Mouse (Mus musculus) spleen, postnatal 4 days (tissue): ENCODE data around the gene Cd24a.

Experiments used
- DNase-seq, 2 experiments: peaks; one replicate each; pipeline ENCODE4 v3.0.0; 2022; ENCODE audit warnings: low spot score in 2 of 2

Gene Cd24a

DNA sequence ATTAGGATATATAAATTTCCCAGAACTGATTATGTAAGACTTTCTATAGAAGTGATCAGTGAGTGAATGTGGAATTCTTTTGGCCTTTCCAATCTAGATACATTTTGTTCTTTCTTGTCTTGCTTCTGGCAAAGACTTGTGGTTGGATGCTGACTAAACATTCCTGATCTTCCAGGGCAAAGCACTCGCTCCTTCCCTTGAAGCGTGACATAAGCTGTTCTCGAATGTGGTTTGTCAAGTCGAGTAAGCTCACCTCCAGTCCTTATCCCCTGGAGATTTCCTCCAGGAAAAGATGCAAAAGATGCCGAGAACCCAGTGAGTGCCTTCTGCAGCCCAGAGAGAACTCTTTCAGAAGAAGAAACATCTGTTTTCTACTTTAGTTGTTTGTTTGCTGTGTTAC lies 51.1 kb downstream of the Cd24a start:
- DNase-seq: no peak

DNA sequence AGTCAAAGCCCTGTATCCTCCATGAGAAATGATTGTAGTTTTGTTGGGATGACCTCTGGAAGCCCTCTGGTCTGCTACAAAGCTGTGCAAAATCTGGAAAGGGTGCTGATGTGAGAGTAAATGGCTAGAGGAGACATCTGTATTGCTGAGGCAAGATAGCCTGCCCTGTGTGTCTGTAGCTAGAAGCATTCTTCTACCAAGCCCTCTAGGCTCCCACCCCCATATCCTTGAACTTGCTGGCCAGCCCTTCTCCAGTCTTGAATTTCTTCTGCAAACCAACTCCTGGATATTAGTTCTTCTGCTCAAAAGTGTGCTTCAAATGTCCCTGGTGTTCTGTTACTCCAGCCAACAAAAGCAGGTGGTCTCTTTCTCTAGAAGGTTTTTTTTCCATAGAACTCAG lies 51.8 kb downstream of the Cd24a start:
- no peak for DNase-seq

DNA sequence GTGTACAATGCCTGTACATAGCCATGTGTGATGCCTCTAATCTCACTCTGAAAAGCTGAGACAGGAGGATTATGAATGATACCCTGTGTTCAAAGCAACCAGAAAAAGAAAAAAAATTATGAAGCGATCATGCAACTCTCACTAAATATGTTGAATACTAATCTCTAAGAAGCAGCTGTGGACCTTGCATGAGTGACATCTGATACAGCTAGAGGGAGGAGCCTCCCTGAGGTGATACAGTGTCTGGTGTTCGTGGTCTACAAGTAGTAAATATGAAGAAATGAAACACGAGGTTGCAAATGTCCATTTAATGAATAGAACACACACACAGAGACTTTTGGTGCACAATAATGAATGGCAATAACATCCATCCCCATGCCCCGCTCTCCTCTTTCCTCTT lies 52.5 kb downstream of the Cd24a start:
- peak in 1 of 2 experiments; percentile 62 for DNase-seq

DNA sequence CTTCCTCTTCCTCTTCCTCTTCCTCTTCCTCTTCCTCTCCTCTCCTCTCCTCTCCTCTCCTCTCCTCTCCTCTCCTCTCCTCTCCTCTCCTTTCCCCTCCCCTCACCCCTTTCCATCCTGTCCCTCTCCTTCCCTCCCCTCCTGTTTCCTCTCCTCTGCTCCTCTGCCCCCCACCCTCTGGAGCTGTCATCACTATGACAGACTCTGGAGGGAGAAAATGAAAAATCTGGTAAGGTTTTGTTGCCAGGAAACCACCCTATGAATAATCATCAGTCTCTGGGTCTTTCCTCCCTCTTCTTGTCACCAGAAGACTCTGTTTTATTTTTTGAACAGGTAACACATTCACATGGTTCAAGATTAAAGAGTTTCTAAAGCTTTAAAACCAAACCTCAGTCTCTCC lies 53.0 kb downstream of the Cd24a start:
- no peak for DNase-seq

DNA sequence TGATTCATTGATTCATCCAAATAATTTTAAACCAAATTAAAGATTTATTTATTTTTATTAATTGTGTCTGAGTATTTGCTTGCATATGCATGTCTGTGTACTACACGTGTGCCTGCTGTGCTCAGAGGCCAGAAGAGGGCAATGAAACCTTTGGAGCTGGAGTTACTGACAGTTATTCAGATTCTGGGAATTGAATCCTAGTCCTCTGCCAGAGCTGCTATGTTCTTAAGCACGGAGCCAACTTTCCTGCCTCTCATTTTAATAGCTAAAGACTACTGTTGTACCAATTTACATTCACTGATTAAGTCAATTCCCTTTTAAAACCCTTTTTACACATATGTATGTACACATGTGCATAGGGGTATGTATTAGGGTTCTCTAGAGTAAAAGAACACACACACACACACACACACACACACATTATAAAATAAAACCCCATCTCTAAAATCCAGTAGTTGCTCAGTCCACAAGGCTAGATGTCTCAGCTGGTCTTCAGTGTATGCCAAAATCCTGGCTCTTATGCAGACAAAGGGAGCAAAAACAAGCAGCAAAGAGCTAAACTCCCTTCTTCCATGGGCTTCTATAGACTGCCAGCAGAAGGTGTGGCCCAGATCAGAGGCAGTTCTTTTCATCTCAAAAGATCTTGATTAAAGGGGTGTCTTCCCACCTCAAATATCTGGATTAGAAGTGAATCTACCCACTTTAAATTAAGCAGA lies 53.7 kb downstream of the Cd24a start:
- DNase-seq: no peak

DNA sequence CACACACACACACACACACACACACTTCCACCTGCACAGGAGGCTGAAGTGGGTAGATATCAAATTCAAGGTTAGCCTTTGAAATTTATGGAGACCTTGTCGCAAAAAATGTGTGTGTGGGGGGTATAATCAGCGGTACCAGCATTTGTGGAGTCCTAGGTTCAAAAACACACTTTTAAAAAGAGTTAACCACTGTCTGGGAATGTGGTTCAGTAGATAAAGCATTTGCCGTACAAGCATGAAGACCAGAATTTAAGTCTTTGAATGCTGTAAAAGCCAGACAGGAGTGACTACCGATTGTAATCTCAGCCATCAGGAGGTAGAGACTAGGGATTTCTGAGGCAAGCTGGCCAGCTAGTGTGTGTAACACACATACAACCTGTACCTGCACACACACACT lies 55.0 kb downstream of the Cd24a start:
- DNase-seq: no peak
